Mouse (Mus musculus) midbrain, embryonic 13.5 days (tissue): ENCODE results near the gene Exosc10. TPM values are rescaled to one million over a fixed set of nuclear protein-coding genes. Genes with fewer than 3 reads are reported as not detected.

Experiments
- ATAC-seq: fragments of 200-750 bp; cut with Nextera tagmentation; 2 replicates; pipeline ENCODE4 v1.8.0; 2017; ENCODE audit warnings: mild to moderate bottlenecking, moderate TSS enrichment, moderate library complexity
- H3K27ac ChIP-seq: fragments of 300-500 bp; sonication (generic); 2 replicates; pipeline ENCODE4 v1.5.1; 2015; ENCODE audit warnings: inconsistent platforms, mild to moderate bottlenecking, moderate library complexity
- H3K27me3 ChIP-seq: fragments of 300-500 bp; sonication (generic); 2 replicates; pipeline ENCODE4 v1.6.1; 2015; ENCODE audit warnings: mild to moderate bottlenecking, inconsistent platforms
- H3K36me3 ChIP-seq: fragments of 300-500 bp; sonication (generic); 2 replicates; pipeline ENCODE4 v1.6.1; 2015; ENCODE audit warnings: mild to moderate bottlenecking, inconsistent platforms
- H3K4me1 ChIP-seq: fragments of 300-500 bp; sonication (generic); replicated peaks from 2 replicates; pipeline ENCODE4 v1.6.1; 2015; ENCODE audit warnings: inconsistent platforms
- H3K4me2 ChIP-seq: fragments of 300-500 bp; sonication (generic); replicated peaks from 2 replicates; pipeline ENCODE4 v1.6.1; 2015; ENCODE audit warnings: moderate library complexity, mild to moderate bottlenecking, inconsistent platforms
- H3K4me3 ChIP-seq: fragments of 300-500 bp; sonication (generic); replicated peaks from 2 replicates; pipeline ENCODE4 v1.5.1; 2015; ENCODE audit warnings: mild to moderate bottlenecking, inconsistent platforms
- H3K9ac ChIP-seq: fragments of 300-500 bp; sonication (generic); replicated peaks from 2 replicates; pipeline ENCODE4 v1.6.1; 2015; ENCODE audit warnings: mild to moderate bottlenecking, inconsistent platforms
- H3K9me3 ChIP-seq: fragments of 300-500 bp; sonication (generic); 2 replicates; pipeline ENCODE4 v1.6.1; 2016; ENCODE audit warnings: mild to moderate bottlenecking, inconsistent platforms
- WGBS: fragments of 180-500 bp; shearing (Covaris S2); methylation state at CpG from one replicate; pipeline ENCODE4 v1.1.7; 2015; 5-methylcytosine and 5-hydroxymethylcytosine counted together
- polyA plus RNA-seq: library from polyadenylated mRNA; unstranded; fragments of >200 nt; fragmentation: Nextera tagmentation; extraction: Ambion mirVana; gene quantifications from 2 replicates; pipeline ENCODE4 v1.2.1, GENCODE M21; 2015

Exosc10 gene
- polyA plus RNA-seq, 1 experiment from 2014 or later = 91.4 TPM

DNA sequence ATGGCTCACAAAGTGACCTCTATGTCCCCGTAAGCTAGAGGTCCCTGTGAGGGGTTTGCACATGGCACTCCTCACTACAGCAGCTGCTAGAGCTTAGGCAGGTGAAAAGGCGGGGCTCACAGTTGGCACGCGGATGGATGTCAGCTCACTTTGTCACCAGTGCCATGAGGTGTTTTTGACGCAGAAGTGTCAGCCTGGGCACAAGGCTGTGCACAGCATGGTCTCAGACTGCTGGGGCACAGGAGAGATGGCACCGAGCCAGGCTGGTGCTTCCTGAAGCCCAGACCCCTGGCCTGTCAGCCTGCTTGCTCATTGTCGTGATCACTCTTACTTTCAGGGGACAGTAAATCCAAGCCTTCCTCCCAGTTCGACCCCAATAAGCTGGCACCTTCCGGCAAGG, 22.5 kb downstream of the Exosc10 start:
- Histone ChIP-seq H3K9ac (no peak overlapping the region), H3K4me2 (no peak overlapping the region), H3K4me3 (no peak overlapping the region), H3K9me3 (no peaks in the 10 kb centered on the region), H3K27me3 (no peaks in the 10 kb centered on the region), H3K4me1 (no peaks in the 10 kb centered on the region), H3K36me3 (peaks cover 77% of the 10 kb centered on the region), H3K27ac (no peak overlapping the region)
- WGBS = 91% methylated on average over 9 of the region's 9 CpGs
- ATAC-seq = no peak

DNA sequence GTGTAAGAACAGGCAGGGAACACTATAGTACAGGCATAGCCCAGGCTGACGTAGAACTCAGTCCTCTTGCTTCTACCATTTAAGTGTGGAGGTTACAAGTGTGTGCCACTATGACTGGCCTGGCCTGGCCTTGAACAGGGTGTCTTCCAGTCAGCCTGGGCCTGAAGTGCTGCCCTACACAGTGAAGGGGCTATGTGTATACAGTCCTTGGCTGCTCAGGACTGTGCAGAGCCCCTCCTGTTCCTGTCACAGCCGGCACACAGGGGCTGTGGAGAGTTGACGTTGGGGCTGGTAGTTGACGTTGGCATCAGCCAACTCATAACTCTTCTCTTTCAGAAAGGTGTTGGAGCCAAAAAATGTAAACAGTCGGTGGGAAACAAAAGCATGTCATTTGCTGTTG, 23.2 kb downstream of the Exosc10 start:
- no peak overlapping the region for H3K9ac ChIP-seq
- H3K4me3 ChIP-seq = no peak overlapping the region
- H3K4me1 ChIP-seq = no peaks in the 10 kb centered on the region
- no peaks in the 10 kb centered on the region for H3K27me3 ChIP-seq
- H3K9me3 ChIP-seq = no peaks in the 10 kb centered on the region
- no peak for ATAC-seq
- H3K36me3 ChIP-seq = peaks cover 70% of the 10 kb centered on the region
- H3K4me2 ChIP-seq = no peak overlapping the region
- WGBS = 93% methylated on average over 5 of the region's 5 CpGs
- no peak overlapping the region for H3K27ac ChIP-seq

DNA sequence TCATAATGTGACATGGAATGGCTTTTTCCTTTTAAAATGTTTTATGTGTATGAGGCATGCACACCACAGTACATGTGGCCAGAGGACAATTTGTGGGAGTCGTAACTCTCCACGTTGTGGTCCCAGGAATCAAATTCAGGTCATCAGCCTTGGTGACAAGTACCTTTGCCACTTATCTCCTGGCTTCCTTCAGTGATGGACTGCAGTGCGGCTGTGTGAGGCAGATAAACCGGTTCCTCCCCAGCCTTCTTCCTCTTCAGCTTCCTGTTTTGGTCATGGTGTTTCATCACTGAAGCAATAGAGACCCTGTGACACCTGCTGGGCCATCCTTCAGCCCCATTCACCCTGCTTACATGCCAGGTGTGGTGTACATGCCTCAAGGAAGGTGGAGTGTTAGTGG, 25.0 kb downstream of the Exosc10 start:
- Histone ChIP-seq H3K9ac (no peak overlapping the region), H3K27ac (no peak overlapping the region), H3K4me3 (no peak overlapping the region), H3K27me3 (no peaks in the 10 kb centered on the region), H3K4me1 (no peaks in the 10 kb centered on the region), H3K9me3 (no peaks in the 10 kb centered on the region), H3K4me2 (no peak overlapping the region), H3K36me3 (peaks cover 52% of the 10 kb centered on the region)
- ATAC-seq = no peak
- 86% methylated on average over 4 of the region's 4 CpGs for WGBS

DNA sequence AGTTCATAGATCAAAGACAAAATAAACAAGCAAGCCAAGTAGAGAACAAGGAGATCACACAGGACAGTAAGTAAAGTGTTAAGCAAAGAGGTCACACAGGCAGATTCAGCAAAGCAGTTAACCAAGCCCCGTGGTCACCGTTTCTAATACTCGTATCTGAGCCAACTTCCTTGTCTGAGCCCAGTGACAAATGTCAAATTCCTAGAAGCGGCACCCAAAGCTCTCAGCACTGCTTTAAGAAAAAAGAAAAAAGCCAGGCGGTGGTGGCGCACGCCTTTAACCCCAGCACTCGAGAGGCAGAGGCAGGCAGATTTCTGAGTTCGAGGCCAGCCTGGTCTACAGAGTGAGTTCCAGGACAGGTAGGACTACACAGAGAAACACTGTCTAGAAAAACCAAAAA, 28.4 kb downstream of the Exosc10 start:
- Histone ChIP-seq H3K36me3 (peaks cover 18% of the 10 kb centered on the region), H3K9me3 (no peaks in the 10 kb centered on the region), H3K9ac (no peak overlapping the region), H3K27me3 (no peaks in the 10 kb centered on the region), H3K4me1 (0 out of 2 replicates have a peak, but pooled peaks cover 4% of the 10 kb centered on the region), H3K4me3 (no peak overlapping the region), H3K27ac (no peak overlapping the region), H3K4me2 (no peak overlapping the region)
- WGBS = 86% methylated on average over 9 of the region's 9 CpGs
- ATAC-seq = no peak

DNA sequence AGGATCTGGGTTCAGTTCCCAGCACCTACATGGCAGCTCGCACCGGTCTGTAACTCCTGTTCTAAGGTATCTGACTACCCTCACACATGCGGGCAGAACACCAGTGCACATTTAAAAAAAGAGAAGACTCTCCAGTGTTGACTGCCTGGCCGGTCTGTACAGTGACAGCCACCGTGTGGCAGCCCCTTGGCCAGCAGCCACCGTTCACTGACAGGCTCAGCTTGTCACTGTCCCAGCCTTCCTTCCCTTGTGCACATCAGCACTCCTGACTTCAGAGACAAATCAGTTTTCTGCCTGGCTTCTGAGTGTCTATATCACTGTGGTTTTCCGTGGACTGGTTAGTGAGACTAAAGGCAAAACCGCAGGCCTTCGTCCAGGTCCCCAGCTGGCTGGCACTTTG, 30.6 kb downstream of the Exosc10 start:
- H3K27ac ChIP-seq = no peak overlapping the region
- no peaks in the 10 kb centered on the region for H3K9me3 ChIP-seq
- no peak overlapping the region for H3K4me3 ChIP-seq
- H3K36me3 ChIP-seq = peaks cover 10% of the 10 kb centered on the region
- WGBS = 85% methylated on average over 9 of the region's 9 CpGs
- no peaks in the 10 kb centered on the region for H3K27me3 ChIP-seq
- H3K9ac ChIP-seq = no peak overlapping the region
- H3K4me2 ChIP-seq = no peak overlapping the region
- peaks cover 18% of the 10 kb centered on the region for H3K4me1 ChIP-seq
- ATAC-seq = no peak

DNA sequence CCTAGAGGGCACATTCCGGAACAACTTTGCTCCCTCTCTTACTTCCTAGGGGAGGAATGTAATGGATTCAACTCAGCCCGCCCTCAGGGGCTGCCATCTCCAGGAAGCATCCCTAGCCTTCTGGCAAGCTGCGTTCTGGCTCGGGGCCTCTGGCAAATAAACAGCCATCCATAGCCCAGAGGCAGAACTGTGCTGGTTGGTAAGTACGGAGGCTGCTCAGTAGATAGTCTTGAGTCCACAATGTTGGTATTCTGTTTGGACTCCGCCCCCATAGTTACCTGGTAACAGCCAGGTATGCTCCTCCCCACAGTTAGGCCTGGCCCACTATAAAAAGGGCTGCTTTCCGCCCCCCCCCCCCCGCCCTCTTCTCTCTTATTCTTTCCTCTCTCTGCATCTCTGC, 31.3 kb downstream of the Exosc10 start:
- Histone ChIP-seq H3K9ac (no peak overlapping the region), H3K9me3 (no peaks in the 10 kb centered on the region), H3K4me1 (peaks cover 18% of the 10 kb centered on the region), H3K4me3 (no peak overlapping the region), H3K4me2 (no peak overlapping the region), H3K27ac (no peak overlapping the region), H3K36me3 (peaks cover 18% of the 10 kb centered on the region), H3K27me3 (no peaks in the 10 kb centered on the region)
- no peak for ATAC-seq
- 73% methylated on average over 6 of the region's 8 CpGs for WGBS

DNA sequence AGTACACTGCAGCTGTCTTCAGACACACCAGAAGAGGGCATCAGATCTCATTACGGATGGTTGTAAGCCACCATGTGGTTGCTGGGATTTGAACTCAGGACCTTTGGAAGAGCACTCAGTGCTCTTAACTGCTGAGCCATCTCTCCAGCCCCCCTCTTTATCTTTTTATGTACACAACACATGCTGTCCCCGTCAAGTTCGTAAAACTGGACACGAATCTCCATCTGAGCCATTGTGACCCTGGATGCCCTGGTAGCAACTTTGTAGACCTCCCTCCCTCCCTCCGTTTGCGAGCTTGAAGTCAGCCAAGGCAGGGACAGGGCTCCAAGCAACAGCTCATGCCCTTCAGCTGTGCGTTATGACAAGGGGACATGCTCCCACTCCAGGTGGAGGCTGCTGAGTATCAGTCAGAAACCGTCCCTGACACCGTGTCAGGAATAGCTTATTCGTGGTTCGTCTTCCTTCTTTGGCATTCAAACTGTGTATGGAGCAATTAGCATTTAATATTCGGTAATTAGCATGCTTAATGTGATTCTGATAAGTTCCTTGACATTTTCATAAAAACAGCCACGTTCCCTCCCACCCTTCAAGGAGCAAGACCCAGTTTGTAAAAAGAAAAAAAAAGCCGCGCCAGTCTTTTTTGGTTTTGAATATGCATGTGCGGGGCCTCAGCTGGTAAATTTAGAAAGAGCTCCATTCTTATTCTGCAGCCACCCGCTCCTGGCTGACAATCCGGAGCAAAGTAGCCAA, 32.4 kb downstream of the Exosc10 start:
- peaks cover 28% of the 10 kb centered on the region for H3K36me3 ChIP-seq
- H3K4me3 ChIP-seq = peak overlapping the region; percentile 95
- peak overlapping the region; percentile 74 for H3K27ac ChIP-seq
- ATAC-seq = no peak; the same call in 1 of the 2 replicates
- 7% methylated on average over 18 of the region's 18 CpGs for WGBS
- H3K9me3 ChIP-seq = no peaks in the 10 kb centered on the region
- peak overlapping the region; percentile 63; the same call in 1 of the 2 replicates for H3K9ac ChIP-seq
- H3K4me1 ChIP-seq = peaks cover 18% of the 10 kb centered on the region
- H3K4me2 ChIP-seq = peak overlapping the region; percentile 96
- H3K27me3 ChIP-seq = no peaks in the 10 kb centered on the region

DNA sequence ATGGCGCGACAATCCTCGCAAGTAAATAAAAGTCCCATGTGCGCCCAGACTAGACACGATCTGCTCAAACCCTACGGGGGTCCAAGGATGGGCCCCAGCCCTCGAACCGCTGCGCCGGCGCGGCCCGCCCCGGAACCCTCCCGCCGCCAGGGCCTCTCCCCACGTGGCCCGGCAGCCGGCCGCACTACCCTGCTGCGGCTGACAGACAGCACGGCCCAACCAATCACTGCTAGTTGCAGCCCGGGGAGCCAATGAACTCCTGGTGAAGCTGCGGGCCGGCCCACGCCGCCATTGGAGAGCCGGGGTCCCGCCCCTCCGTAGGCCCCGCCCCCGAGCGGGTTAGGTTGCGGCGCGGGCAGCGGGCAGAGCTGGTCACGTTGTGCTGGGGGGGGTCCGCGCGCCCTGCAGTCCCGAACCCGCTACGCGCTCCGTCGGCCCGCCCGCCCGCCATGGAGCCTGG, 33.0 kb downstream of the Exosc10 start, which contains the start of gene Srm:
Srm (plus strand) TSS at position 333 of the 460 bp plus-strand sequence.
- WGBS = under 1% methylated on average over 39 of the region's 50 CpGs
- peak within 1 kb of the TSS; percentile 74 for H3K27ac ChIP-seq
- H3K4me3 ChIP-seq = peak within 1 kb of the TSS; percentile 95
- H3K4me1 ChIP-seq = peaks cover 18% of the 10 kb centered on the region
- peak within 1 kb of the TSS; percentile 96 for H3K4me2 ChIP-seq
- no peaks in the 10 kb centered on the region for H3K9me3 ChIP-seq
- peak within 1 kb of the TSS; percentile 84 for H3K9ac ChIP-seq
- no peaks in the 10 kb centered on the region for H3K27me3 ChIP-seq
- peaks cover 34% of the 10 kb centered on the region for H3K36me3 ChIP-seq
- ATAC-seq = peak; percentile 99

DNA sequence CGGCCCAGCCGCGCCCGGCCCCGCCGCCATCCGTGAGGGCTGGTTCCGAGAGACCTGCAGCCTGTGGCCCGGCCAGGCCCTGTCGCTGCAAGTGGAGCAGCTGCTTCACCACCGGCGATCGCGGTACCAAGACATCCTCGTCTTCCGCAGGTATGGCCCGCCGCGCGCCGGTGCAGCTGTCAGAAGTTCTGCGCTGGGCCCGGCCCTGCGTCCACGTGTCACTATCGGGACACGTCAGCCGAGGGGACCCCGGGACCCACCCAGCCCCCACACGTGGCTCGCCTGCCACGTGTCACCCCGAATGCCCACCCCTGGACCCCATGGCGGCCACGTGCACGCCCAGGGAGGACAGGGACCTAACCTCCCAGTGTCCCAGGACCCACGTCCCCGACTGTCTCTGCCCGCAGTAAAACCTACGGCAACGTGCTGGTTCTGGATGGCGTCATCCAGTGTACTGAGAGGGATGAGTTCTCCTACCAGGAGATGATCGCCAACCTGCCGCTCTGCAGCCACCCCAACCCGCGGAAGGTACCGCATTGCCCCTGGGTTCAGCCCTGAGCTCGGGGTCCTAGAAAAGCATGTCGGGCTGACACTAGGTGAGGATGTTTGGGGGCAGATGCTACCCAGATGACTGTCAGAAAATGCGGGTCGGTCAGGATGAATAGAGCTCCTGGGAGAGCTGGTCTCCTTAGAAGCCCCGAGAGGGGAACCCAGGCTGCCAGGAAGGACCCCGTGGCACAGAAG, 33.6 kb downstream of the Exosc10 start:
- under 1% methylated on average over 53 of the region's 53 CpGs for WGBS
- peaks cover 18% of the 10 kb centered on the region for H3K4me1 ChIP-seq
- H3K36me3 ChIP-seq = peaks cover 40% of the 10 kb centered on the region
- peak overlapping the region; percentile 96 for H3K4me2 ChIP-seq
- peak overlapping the region; percentile 84 for H3K9ac ChIP-seq
- peak; percentile 79 for ATAC-seq
- H3K27ac ChIP-seq = peak overlapping the region; percentile 51; the same call in 1 of the 2 replicates
- H3K4me3 ChIP-seq = peak overlapping the region; percentile 95
- H3K27me3 ChIP-seq = no peaks in the 10 kb centered on the region
- H3K9me3 ChIP-seq = no peaks in the 10 kb centered on the region

DNA sequence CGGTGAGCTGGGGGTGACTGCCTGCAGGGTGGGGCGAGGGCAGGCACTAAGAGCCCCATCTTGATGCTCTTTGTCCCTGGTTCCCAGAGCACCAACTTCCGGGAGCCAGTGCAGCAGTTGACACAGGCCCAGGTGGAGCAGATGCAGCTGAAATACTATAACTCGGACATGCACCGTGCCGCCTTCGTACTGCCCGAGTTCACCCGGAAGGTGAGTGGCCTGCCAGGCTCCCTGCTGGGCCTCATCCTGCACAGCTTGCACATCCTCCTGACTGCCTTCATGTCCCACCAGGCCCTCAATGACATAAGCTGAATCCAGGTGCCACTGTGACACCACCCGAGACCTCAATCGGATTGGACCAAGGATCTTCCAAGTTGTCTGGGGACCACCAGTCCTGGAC, 35.8 kb downstream of the Exosc10 start:
- Histone ChIP-seq H3K4me2 (no peak overlapping the region), H3K9ac (no peak overlapping the region), H3K36me3 (peaks cover 61% of the 10 kb centered on the region), H3K27ac (no peak overlapping the region), H3K4me1 (peaks cover 18% of the 10 kb centered on the region), H3K9me3 (no peaks in the 10 kb centered on the region), H3K27me3 (no peaks in the 10 kb centered on the region), H3K4me3 (no peak overlapping the region)
- WGBS = 96% methylated on average over 11 of the region's 11 CpGs
- no peak for ATAC-seq

DNA sequence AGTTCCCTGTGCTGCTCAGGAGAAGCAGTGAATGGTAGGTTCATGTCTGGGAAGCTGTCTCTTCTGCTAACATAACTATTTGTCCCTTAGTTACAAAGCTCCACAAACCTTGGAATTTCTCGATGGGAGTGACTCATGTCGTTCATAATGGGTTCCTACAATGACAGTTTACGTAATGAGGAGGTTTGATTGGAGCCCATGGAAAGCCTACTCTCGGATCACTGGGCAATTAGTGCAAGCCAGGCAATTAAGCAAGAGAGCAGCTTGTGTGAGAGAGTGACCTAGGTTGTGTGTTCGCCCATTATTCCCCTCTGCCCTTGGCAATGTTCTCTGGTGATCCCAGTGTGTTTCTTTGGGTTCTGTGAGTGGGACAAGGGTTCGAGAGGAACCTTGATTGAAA, 37.7 kb downstream of the Exosc10 start:
- no peak for ATAC-seq
- Histone ChIP-seq H3K27ac (no peak overlapping the region), H3K36me3 (peaks cover 66% of the 10 kb centered on the region)

DNA sequence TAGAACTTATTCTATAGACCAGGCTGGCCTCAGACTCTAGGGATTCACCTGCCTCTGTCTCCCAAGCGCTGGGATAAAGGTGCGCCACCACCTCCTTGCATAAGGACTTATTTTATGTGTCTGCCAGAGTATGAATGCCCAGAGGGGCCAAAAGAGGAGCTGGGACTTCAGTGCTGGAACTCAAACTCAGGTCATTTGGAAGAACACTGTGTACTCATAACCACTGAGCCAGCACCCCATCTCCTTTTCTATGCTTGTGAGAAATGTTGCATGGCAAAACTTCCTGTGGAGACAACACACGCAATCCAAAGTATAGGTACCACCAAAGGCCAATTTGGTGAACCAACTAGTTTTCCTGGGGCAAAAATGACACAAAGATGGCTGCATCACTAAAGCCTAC, 38.5 kb downstream of the Exosc10 start:
- H3K36me3 ChIP-seq = peaks cover 66% of the 10 kb centered on the region
- H3K4me1 ChIP-seq = peaks cover 14% of the 10 kb centered on the region
- 96% methylated on average over 3 of the region's 3 CpGs for WGBS
- H3K4me3 ChIP-seq = no peak overlapping the region
- no peak overlapping the region for H3K9ac ChIP-seq
- H3K4me2 ChIP-seq = no peak overlapping the region
- H3K9me3 ChIP-seq = no peaks in the 10 kb centered on the region
- ATAC-seq = no peak
- no peak overlapping the region for H3K27ac ChIP-seq
- H3K27me3 ChIP-seq = no peaks in the 10 kb centered on the region

More for the DNA sequence above, 37.7 kb downstream of the Exosc10 start:
- no peak overlapping the region for H3K9ac ChIP-seq
- peaks cover 14% of the 10 kb centered on the region for H3K4me1 ChIP-seq
- H3K4me2 ChIP-seq = no peak overlapping the region
- no peak overlapping the region for H3K4me3 ChIP-seq
- no peaks in the 10 kb centered on the region for H3K9me3 ChIP-seq
- no peaks in the 10 kb centered on the region for H3K27me3 ChIP-seq
- WGBS = 82% methylated on average over 6 of the region's 6 CpGs
